Mouse (Mus musculus) central nervous system, embryonic 18 days (tissue): ENCODE measurements around the gene Ramp1. TPM values are rescaled to one million over a fixed set of nuclear protein-coding genes. Genes with fewer than 3 reads are reported as not detected.

Source experiments
- polyA plus RNA-seq: library from polyadenylated mRNA; depleted of rRNA; stranded (reverse); fragments of >200 nt; gene quantifications from 2 replicates; pipeline ENCODE4 v1.2.3, GENCODE M21; 2012; rRNA removed

Ramp1 gene
- 11.7 and 15.8 TPM in 2 replicates for polyA plus RNA-seq

DNA sequence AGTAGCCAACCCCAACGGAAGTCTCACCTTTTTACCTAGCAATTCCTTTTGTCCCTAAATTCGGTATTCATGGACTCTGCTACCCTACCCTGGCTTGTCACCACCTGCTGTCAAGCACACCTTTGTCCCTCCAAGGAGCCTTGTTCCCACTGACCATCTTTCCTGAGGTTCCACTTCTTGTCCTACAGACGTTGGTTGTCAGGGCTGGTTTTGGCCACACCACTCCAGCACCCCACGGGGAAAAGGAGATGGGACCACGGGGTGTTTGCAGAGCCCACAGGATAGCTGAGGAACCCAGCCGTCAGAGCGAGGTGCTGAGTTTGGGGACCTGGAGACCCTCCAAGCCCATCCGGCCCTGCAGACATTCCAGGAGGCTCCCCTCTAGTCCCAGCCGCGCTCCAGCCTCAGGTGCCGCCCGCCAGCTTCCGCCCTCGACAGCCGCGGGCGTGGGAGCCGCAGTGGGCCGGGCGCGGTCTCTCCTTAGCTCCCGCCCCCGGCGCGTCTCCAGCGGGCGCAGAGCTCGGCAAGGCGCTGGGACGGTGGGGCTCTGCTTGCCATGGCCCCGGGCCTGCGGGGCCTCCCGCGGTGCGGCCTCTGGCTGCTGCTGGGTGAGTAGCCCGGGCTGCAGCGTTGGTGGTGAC is at the start of gene Ramp1:
TSS of gene Ramp1 (plus strand) at position 290 of the 641 bp plus-strand sequence.

DNA sequence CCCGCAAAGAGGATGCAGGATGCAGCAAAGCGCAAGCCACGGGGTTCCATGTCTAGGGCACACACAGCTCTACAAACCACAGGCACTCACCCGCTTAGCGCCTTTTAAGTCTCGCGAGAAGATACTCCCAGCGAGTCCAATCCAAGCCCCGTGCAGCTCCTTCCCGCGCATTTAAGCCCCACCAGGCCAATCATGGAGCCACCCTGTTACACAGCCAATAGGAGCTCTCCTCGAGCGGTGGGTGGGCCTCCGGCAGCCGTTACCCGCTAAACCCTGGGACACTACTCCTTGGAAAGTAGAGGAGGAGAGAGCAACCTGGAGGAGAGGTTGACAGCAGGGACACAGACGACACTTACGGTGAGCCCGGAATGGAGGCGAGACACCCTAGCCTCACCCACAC is 34.8 kb upstream of the Ramp1 start, which contains the start of gene Rbm44:
TSS of gene Rbm44 (plus strand) at position 277 of the 400 bp plus-strand sequence.

DNA sequence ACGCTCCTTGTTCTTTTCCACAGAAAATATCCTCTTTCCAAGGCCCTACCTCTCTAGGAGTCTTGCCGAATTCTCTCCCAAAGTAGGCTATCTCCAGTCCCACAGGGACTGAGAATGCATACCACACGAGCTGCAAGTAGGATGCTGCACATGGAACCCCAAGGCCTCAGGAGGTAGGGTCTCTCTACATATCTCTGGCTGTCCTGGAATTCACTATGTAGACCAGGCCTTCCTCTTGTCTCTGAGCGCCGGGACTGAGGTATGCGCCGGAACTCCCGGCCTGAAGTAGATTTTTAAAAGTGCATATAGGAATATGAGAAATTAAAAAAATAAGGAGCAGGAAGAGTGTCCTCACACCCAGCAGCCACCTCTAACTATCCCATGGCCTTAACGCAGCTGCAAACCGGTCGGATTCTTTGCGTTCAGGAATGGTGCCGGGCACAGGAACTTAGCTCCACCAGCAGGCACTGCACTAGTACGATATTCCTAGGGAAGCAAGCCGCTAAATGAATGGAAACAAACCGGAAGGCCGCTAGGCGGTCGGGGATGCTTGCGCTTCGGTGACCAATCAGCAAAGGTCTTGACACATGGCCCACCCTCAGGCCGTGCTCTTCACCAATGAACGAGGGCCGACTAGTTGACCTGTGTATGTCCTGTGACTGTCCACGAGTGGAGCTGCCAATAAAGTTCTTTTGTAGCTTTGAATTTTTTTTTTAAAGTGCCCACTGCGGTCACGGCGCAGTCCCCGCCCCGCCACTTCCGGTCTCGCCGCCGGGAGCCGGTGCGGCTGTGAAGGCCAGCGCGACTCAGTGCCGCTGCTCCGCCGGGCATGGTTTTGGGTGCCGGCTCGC is 70.2 kb downstream of the Ramp1 start, which contains the start of gene Ube2f:
TSS of gene Ube2f (plus strand) at position 741 of the 851 bp plus-strand sequence.

Other genes starting within 250 kb of the Ramp1 start
- gene Prlh, start 226.7 kb upstream of the Ramp1 start, polyA plus RNA-seq, result not detected in 2 replicates
- gene Rab17, start 210.2 kb upstream of the Ramp1 start, polyA plus RNA-seq, result 0.17 and 0.80 TPM in 2 replicates
- 56.5 and 59.3 TPM in 2 replicates for gene Lrrfip1, start 181.1 kb upstream of the Ramp1 start, polyA plus RNA-seq
- 0.10 and 0.19 TPM in 2 replicates for gene Rbm44, start 34.7 kb upstream of the Ramp1 start, polyA plus RNA-seq
- 55.4 and 58.8 TPM in 2 replicates for gene Ube2f, start 70.5 kb downstream of the Ramp1 start, polyA plus RNA-seq
- 9.1 and 10.6 TPM in 2 replicates for gene Scly, start 118.5 kb downstream of the Ramp1 start, polyA plus RNA-seq
- 0.09 and 0.14 TPM in 2 replicates for gene Espnl, start 142.3 kb downstream of the Ramp1 start, polyA plus RNA-seq
- gene Klhl30, start 171.2 kb downstream of the Ramp1 start, polyA plus RNA-seq, result 0.09 and 0.64 TPM in 2 replicates
- 0.28 and 0.58 TPM in 2 replicates for gene Erfe, start 186.6 kb downstream of the Ramp1 start, polyA plus RNA-seq
- 129 and 131 TPM in 2 replicates for gene Ilkap, start 219.0 kb downstream of the Ramp1 start, polyA plus RNA-seq
- 113 and 114 TPM in 2 replicates for gene Hes6, start 234.2 kb downstream of the Ramp1 start, polyA plus RNA-seq